Mouse (Mus musculus): ENCODE data around the gene Nat8f1. TPM values are rescaled to one million over a fixed set of nuclear protein-coding genes. Genes with fewer than 3 reads are reported as not detected.

The Nat8f1 gene
- polyA plus RNA-seq, 1 experiment: not detected

GRCm38 (mm10) chr6:85862565-85862964 is 52.9 kb downstream of the Nat8f1 start:
- no peak overlapping the region for H3K4me3 ChIP-seq (ENCODE audit: insufficient read depth, low read depth, low read length)
- no peak for TF ChIP-seq CTCF (IDR thresholded peaks at IDR 0.05; ENCODE audit: insufficient read depth, low read depth, low read length)
- TF ChIP-seq POLR2A (IDR thresholded peaks at IDR 0.05; ENCODE audit: insufficient read depth, low read depth, low read length): no peak
- H3K4me1 ChIP-seq (ENCODE audit: control insufficient read depth, insufficient read depth, low read length): no peaks in the 10 kb centered on the region
- 30% methylated on average over 3 of the region's 3 CpGs for WGBS
- no peak overlapping the region for H3K27ac ChIP-seq (ENCODE audit: insufficient read depth, low read depth, low read length)

GRCm38 (mm10) chr6:85861247-85861646 is 54.2 kb downstream of the Nat8f1 start:
- Histone ChIP-seq H3K4me3 (ENCODE audit: insufficient read depth, low read depth, low read length) (no peak overlapping the region), H3K27ac (ENCODE audit: insufficient read depth, low read depth, low read length) (no peak overlapping the region), H3K4me1 (ENCODE audit: control insufficient read depth, insufficient read depth, low read length) (peaks cover 9% of the 10 kb centered on the region)
- TF ChIP-seq POLR2A (IDR thresholded peaks at IDR 0.05; ENCODE audit: insufficient read depth, low read depth, low read length) (no peak), CTCF (IDR thresholded peaks at IDR 0.05; ENCODE audit: insufficient read depth, low read depth, low read length) (no peak)
- WGBS: 74% methylated on average over 3 of the region's 3 CpGs

Other genes starting within 250 kb of the Nat8f1 start
- not detected in 2 replicates for gene Nat8f7, start 202.5 kb downstream of the Nat8f1 start, polyA plus RNA-seq (2012; ENCODE audit: insufficient read depth, insufficient read length, low replicate concordance, missing spikeins)
- gene Nat8f3, start 149.9 kb downstream of the Nat8f1 start, polyA plus RNA-seq (2012; ENCODE audit: insufficient read depth, insufficient read length, low replicate concordance, missing spikeins): not detected in 2 replicates
- gene Nat8f6, start 94.7 kb downstream of the Nat8f1 start, polyA plus RNA-seq (2012; ENCODE audit: insufficient read depth, insufficient read length, low replicate concordance, missing spikeins): not detected in 2 replicates
- gene Nat8f5, start 94.7 kb downstream of the Nat8f1 start, polyA plus RNA-seq (2012; ENCODE audit: insufficient read depth, insufficient read length, low replicate concordance, missing spikeins): not detected in 2 replicates
- not detected in 2 replicates for gene Nat8, start 83.6 kb downstream of the Nat8f1 start, polyA plus RNA-seq (2012; ENCODE audit: insufficient read depth, insufficient read length, low replicate concordance, missing spikeins)
- gene Nat8f2, start 46.5 kb downstream of the Nat8f1 start, polyA plus RNA-seq (2012; ENCODE audit: insufficient read depth, insufficient read length, low replicate concordance, missing spikeins): not detected in 2 replicates
- gene Nat8f4, start 10.8 kb downstream of the Nat8f1 start, polyA plus RNA-seq (2012; ENCODE audit: insufficient read depth, insufficient read length, low replicate concordance, missing spikeins): not detected in 2 replicates
- gene Tprkb, start 3.8 kb downstream of the Nat8f1 start, polyA plus RNA-seq (2012; ENCODE audit: insufficient read depth, insufficient read length, low replicate concordance, missing spikeins): not detected in 2 replicates
- 707 TPM in 1 of 2 replicates, not detected in the other for gene Dusp11, start 46.0 kb upstream of the Nat8f1 start, polyA plus RNA-seq (2012; ENCODE audit: insufficient read depth, insufficient read length, low replicate concordance, missing spikeins)
- not detected in 2 replicates for gene Figla, start 100.5 kb upstream of the Nat8f1 start, polyA plus RNA-seq (2012; ENCODE audit: insufficient read depth, insufficient read length, low replicate concordance, missing spikeins)
- 39.6 TPM in 1 of 2 replicates, not detected in the other for gene Add2, start 113.0 kb upstream of the Nat8f1 start, polyA plus RNA-seq (2012; ENCODE audit: insufficient read depth, insufficient read length, low replicate concordance, missing spikeins)

All from olfactory bulb, adult 2 months (tissue).